Mouse (Mus musculus): ENCODE measurements around the gene Zc3h6.

The Zc3h6 gene

DNA sequence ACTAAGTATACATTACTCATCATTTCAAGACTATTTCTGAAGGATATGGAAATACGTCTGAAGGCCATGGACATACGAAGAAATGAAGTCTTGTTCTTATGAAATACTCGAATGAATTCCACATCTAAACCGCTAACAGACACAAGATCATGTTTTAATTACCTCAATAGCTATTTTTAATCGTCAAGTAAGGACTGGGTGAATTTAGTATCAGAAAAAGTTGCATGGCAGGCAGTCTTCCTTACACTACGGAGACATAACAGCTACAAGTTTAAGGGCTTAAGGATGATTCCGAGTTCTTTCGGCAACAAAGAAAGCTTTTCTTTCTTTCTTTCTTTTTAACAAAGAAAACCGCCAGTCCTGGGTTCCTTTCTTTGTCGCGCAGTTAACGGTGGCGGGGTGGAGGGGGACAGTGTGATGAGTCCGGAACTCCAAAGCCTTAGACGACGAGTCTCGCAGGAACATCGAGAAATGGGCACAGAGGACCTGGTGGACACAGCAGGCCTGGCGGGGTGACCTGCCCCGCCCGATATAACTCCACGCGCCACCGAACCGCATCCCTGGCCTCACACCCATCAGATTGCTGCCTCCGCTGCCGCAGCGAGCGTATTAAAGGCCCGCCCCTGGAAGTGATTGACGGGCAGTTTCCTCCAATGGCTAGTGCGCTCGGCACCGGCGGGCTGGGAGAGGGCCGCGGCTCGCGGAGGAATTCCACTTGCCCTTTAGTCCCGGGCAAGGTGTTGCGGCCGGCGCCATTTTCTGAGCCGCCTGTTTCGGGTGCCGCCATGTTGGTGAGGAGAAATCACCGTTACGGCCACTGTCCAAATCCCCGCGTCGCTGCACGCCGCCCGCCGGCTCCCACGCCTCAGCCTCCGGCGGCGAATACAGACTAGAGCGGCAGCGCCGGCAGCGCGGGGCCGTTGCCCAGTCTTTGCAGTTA, at the start of gene Zc3h6:
Gene Zc3h6 (plus strand): TSS at position 762 of the 940 bp plus-strand sequence.
- DNase-seq = peak; percentile 99 to 100

DNA sequence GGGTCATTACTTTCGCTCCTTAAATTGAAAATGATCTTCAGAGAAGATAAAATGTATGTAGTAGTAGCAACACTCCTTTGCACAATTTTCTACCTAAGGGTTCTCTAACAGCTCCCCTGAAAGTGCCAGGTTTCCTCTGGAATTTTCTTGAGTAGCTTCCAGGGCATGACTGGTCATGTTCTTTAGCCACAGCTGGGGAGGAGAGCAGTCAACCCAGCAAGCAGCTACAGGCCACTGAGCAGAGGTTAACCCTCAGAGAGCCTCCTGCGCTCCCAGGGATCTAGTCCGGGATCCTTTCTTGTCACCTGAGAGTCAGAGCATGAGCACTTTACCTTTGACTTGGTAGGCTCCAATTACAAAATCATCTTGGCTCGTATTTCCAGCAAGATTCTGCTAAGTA, 42.4 kb upstream of the Zc3h6 start:
- no peak for DNase-seq

DNA sequence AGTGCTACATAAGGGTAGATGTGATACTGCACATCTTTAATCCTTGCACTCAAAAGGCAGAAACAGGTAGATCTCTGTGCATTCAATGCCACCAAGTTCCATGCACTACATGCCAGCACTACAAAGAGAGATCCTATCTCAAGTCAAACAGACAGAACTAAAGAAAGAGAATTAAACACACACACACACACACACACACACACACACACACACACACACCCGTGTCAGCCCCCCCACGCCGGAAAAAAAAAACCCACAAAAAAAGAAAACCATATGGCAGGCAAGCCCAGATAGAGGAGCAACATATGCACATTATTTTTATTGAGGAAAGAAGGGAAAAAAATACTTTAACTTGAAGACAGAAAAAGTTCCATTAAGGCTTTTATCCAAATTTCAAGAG, 38.8 kb upstream of the Zc3h6 start:
- no peak for DNase-seq

DNA sequence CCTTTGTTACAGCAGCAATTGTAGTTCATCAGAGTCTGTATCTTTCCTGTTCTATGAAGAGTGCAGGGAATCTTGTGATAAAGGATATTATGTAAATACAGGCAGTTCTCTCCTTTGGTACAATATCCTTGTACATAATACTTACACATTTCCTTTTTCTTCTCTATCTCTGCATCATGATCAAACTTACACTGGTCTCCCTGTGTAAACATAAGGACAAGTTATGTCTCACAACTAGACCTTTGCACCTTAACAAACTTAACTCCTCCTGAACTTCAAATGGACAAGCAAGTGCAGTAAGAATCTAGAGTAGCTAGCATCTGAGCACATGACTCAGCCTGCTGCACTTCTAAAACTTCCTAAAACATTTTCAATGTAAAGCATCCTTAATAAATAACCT, 36.5 kb upstream of the Zc3h6 start:
- DNase-seq = no peak

DNA sequence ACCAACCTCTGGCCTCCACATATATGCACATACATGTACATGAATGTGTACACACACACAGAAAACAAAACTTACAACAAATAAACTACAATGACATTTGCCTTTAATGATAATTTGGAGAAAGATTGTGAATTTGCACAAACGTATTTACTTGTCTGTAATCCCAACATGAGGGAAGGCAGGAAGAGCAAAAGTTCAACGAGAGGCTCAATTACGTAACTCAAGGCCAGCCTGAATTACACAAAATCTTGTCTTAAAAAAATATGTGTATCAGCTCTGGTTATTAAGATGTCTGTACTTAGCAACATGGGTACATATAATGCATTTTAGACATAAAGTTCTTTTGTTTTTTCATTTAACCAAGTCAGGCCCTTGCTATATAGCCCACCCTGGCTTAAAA, 30.9 kb upstream of the Zc3h6 start:
- no peak for DNase-seq

DNA sequence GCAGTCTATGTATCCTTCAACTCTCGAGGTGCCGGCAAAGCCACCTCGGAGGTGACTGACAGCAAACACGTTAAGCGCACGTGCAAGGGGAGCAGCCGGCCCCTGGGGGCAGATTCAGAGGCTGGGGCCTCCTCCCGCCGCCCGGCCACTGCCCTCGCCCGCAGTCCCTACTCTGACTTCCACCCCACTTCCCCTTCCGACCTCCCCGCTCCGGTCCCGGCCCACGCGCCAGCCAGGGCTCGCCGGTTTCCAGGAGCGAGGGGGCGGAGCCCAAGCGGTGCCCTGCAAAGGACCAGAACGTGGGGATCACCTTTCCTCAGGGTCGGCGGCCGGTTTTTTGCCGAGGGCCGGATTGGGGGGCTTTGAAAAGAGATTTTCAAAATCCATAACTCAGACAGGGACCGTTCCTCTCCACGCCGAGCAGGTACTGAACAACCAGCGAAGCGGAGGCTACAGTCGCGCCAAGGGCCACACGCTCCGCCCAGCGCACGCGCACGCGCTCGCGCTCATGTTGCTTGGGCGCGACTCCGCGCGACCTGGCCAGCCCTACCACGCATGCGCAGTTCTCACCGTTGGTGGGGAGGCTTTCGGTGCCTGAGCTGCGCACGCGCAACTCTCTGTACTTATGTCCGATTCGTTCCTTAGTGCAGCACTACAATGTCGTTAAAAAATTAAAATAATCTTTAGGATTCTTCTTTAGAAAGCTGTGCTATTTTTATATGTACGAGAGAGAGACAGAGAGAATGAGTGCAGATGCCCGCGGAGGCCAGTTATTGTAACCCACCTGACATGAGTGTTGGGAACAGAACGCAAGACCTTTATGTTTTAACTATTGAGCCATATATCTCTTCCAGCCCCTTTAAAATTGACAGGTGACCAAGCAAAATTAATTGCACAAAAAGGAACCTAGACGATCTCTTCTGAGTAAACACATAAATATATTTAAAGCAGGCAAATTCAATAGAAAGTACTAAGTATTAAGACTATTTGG, 23.4 kb upstream of the Zc3h6 start, which contains the start of gene Zc3h8:
Gene Zc3h8 (minus strand): TSS at position 540 of the 991 bp plus-strand sequence.
- peak; percentile 97 to 99 for DNase-seq

DNA sequence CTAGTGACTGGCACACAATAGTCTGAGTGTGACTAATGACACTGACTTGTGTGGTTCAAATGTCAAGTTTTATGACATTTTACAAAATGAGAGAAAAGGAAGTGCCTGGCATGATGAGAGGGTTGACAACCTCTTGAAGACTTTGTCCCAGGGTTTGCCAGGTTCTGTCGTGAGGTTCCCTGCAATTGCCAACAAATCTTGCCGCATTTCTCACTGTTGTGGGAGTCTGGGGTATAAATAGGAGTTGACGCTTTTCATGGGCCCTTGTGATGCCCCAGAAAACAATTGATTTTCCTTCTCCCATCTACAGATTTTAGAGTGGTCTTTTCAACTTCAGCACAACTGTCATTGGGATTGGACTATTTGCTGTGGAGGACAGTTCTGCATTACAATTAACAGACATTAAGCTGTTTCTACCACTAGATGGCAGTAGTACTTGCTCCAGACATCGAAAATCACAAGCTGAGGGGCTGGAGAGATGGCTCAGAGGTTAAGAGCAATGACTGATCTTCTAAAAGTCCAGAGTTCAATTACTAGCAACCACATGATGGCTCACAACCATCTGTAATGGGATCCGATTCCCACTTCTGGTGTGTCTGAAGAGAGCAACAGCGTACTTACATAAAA, 19.1 kb upstream of the Zc3h6 start:
- DNase-seq = peak; percentile 21 to 40

DNA sequence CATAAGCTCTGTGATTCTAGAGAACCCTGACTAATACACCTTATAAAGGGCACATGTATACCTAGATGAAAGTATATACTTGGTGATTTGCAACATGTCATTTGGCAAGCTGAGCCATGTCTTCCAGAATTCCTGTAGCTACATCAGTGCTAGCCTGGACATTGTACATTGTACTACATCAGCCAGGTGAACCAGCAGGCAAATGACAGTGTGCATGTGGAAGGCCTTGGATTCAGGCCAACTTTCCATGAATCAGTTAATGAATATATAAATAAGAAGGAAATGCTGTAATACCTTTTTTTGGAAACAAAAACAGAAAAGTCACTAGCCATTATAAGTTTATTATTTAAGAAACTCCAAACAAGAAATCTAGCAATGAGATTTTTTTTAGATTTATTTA, 13.0 kb upstream of the Zc3h6 start:
- DNase-seq = no peak

DNA sequence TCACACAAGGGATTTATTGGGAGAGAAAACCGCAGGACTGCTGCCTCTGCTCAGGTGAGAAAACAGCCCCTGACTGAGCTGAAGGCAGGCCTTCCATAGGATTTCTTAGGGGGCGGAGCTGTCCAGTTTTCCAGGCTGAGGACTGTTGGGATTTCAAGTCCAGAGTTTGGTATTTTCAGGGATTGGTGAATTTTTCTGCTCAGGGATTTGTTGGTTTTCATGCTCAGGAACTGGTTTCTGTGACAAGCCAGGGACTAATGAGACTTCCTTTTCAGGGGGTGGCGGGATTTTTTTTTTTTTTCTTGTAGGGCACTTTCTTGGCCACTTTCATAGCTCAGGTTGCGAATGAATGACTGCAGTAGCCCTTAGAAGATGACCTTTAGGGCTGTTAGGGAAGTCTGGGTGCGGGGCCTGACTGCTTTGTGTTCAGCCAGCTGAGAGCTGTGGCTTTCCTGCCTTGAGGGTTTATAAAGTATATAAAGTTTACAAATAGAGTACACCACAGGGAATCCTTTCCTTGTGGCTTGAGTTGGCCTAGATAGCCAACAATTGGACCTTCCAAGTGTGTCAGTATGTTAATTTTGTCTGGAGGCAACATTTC, 1.6 kb upstream of the Zc3h6 start:
- DNase-seq = no peak

DNA sequence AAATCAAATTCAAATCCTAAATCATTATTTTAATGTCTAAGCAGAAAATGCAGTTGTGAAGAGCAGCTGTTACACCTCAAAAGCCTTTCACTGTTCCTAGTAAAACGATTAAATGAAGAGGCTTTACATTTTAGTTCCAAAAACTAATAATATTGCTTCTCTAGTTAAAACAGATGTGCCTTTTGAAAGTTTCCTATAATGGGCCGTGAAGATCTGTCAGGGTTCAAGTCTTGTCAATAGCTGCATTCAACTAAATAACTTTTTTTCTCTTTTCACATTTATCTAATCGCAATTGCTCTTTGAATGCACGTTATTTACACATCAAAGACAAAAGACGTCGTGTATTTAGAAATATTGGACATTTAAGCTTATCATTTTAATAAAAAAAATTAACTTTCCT, 966 bp upstream of the Zc3h6 start:
- DNase-seq = no peak

DNA sequence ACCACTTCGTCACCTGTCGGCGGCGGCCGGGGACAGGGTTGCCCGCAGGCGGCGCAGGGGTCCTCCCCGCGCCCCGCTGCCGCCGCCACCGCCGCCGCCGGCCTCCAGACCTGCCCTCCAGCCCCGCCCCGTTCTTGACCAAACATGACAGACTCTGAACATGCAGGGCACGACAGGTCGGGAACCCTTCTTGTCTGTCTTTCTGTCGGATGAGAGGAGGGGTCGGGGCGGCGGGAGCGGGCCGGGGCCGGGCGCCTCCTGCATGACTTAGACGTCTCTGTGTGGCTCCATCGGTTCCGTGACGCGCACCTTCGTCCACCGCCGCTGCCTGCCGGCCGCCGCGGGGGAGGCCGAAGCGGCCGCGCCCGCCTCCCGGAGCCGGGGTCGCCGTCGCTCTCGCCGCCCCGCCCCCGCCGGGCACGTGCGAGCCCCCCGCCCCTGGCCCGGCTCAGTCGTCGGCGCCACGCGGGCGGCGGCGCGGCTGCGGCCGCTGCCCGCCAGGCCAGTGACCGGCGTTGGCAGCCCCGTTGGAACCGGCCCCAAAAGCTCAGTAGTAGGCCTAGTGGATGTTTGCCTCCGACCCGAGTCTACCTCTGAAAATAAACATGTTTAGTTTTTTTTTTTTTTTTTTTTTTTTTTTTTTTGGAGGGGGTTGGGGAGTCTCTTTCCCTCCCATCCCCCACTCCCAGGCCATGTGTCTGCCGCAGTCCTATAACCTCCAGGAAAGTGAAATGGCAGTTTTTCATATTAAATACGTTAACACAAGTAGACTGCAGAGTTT, 649 bp downstream of the Zc3h6 start, which contains the start of gene Gm10762:
Gene Gm10762 (minus strand): TSS at position 65 of the 781 bp plus-strand sequence.
- peak; percentile 85 to 86 for DNase-seq

DNA sequence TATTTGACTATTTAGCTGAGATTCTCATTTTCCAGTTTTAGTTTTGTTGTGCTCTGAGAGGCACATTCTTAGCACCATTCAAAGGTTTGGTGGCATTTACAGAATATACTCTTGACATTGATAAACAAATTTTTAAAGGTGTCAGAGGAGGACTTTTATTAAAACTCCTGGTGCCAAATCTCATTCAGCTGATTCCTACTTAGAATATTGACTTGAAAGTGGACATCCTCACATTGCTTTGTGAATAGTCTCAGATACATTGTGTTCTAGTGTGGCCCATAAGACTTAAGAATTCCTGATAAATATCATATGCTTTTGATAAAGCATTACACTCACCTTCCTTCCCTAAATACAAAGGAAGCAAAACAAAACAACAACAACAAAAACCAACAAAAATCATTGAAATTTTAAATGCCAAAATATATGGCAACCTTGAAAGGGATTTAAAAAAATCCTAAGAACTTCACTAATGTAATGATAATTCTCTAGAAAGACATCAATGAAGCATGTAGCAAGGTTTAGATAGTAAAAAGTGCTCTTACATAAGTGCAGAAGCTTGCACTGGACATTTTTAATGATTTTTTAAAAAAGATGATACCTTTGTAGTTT, 1.4 kb downstream of the Zc3h6 start:
- no peak for DNase-seq

DNA sequence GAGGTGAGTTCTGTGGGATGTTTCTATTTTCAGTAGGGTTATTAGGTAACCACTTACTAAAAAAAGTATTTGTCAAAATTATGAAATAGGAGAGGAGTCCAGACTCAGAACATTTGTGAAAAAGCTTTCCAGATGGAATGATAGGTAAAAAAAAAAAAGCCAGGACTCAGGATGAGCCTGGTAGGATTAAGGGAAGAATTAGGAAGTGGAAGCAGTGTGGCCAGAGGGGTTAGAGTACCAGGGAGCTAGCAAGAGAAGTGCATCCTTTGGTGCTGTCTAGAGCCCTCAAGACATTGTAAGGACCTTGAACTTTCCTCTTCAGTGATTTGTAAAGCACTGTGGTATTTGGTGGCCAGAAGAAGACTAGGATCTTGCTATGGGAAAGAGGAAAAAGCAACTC, 5.1 kb downstream of the Zc3h6 start:
- DNase-seq = no peak

DNA sequence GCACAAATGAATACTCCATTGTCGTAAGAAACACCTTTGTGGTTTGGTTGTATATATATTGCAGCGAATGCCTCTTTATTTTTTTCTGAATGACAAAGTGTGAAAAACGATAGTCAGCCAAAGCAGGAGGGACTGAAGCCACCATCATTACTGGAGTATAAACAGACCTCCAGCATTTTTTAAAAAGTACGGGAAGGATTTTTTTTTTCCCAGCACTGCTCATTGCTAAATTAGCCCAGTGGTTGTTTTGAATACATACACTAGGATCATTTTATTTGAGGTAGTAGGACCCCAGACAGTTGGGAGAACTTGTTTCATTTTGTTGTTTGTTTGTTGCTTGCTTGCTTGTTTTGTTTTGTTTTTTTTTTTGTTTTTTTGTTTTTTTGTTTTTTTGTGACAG, 8.4 kb downstream of the Zc3h6 start:
- DNase-seq = no peak

DNA sequence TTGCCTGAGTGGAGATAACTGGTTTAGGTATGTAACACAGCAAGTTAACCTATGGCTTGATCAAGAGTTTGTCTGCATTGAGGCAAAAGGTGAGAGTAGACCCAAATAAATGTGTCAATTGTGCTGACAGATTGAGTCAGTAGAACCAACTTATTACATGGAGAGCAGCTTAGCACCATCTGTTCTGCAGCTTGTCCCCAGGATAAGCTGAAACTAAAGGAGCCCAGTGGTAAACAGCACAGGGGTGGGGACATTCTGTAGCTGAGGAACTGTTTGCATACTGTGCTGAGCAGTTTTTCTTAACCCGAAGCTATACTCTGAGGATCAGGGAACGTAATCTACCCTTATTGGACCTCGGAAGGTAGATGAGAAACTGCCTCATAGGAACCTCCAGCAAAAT, 17.5 kb downstream of the Zc3h6 start:
- DNase-seq = peak in 1 of 2 experiments; percentile 10

DNA sequence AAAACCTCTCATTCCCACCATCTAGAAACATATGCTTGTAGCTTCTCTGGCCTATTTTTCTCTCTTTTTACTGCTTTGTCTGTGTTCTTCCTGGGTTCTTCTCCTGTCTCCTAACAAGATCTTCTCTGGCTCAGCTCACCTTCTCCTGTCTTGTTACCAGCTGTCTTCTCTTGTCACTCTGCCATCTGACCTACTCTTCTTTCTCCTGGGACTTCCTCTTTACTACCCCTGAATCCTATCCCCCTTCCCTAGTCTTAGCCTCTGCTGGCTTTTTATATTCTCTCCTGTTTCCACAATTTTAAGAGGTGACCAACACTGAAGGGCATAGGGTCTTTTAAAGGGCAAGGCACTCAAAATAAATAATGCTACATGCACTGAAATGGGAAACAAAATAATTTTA, 37.7 kb downstream of the Zc3h6 start:
- DNase-seq = no peak

DNA sequence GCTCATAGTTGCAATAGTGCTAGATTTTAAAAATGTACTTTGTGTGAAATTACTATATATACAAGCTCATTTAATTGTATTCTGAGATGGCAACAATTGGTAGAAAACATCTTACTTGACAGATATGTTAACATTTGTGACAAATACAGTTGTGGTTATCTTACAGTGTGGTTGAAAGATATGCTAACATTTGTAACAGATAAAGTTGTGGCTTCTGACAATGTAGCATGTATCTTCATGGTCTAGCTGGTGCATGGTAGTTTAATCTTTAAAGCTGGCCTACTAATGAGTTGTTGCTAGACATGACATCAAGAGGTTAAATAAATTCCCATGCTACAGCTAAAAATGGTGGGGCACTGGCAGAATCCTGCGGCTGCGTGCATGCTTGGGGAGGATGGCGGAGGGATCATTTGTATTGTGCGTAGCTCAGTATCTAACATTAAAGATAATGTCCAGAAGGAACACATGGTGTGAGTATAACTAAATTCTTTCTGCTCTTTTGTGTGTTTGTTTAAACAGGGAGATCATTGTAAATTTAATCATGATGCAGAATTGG, 39.1 kb downstream of the Zc3h6 start:
- DNase-seq = no peak

DNA sequence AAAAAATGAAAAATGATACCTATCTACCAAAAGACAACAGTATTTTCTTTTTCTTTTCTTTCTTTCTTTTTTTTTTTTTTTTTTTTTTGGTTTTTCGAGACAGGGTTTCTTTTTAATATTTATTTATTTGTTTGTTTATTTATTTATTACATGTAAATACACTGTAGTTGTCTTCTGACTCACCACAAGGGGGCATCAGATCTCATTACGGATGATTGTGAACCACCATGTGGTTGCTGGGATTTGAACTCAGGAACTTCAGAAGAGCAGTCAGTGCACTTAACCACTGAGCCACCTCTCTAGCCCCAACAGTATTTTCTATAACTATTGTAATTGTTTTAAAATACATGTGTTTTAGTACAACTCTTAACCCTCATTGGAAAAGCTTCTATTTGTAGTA, 41.7 kb downstream of the Zc3h6 start:
- peak in 1 of 2 experiments; percentile 18 for DNase-seq

DNA sequence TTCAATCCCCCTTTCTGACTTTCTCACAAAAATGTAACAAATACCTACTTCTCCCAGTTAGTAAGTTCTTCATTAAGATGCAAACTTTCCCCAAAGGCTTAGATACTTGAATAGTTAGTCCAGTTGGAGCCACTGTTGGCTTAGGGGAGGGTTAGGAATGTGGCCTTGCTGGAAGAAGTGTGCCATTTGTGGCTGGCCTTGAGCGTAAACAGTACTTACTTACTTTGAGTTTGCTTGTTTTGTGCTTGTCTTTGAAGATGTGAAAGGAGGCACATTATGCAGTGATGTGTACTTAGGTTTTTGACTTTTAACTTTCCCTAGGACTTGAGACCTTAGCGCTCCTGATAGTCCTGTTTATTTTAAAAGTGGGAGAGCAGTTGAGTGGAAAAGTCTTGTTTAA, 52.9 kb downstream of the Zc3h6 start:
- DNase-seq = no peak

DNA sequence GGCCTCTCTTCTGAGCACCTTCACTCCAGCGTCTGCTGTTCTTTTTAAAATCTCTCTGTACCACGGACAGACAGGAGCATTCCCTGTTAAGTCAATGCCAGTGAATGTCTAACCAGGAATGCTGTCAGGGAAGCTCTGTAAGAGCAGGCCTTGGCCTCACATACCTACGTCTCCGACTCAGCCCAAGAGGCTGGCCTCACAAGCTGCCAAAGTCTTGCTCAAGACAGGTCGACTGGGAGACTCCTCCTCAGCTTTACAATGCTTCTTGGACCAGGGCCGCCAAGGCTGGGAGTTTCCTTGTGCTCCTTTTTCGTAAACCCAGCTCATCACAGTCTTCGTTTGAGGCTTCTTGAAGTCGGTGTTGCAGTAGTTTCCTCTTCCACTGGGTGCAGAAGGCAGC, 57.6 kb downstream of the Zc3h6 start:
- DNase-seq = no peak

DNA sequence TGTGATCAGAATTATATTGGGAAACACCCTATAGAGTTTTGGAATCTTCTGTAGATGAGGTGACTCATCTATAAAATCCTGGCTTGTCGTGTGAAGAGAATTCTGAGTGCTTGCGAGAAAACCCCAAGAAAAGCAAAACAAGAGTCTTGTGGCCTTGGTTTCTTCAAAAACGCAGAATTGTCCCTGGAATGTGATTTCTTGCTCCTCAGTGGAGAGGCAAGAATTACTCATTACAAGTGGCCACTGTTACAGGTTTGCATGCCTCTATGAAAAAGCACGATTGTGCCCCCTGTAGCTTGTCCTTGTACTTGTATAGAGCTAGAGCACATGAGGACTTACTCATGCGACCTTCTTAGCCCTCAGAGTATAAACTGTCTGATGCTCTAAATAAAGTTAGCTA, 68.2 kb downstream of the Zc3h6 start:
- DNase-seq = no peak
